Comparison of ENCODE assay signal across 9 mouse cellular contexts in genomic region chr13:81632720-81633415, GRCm38 (mm10). TPM values are rescaled to one million over a fixed set of nuclear protein-coding genes. Genes with fewer than 3 reads are reported as not detected.
DNase-seq lines count a peak whose midpoint lies in the region; ATAC-seq lines count a peak whose summit lies in the region.
"Had no signal": no experiment of that assay in that cellular context is flagged by ENCODE, and none has a peak within 500 bp of the region (broad histone marks: within the 10 kb centered on the region; RNA-seq: fewer than 3 reads in every experiment).

Gene Adgrv1 (minus strand): TSS chr13:81633154.

- peaks cover 34% of the 10 kb centered on the region for H3K27me3 ChIP-seq in limb, embryonic 13.5 days
- peaks cover 6% of the 10 kb centered on the region; the same call in 1 of the 2 replicates for H3K27me3 ChIP-seq in midbrain, embryonic 12.5 days
- H3K27me3 ChIP-seq in stomach, embryonic 15.5 days (replicated peaks), result peaks cover 6% of the 10 kb centered on the region; the same call in 1 of the 2 replicates

- H3K4me3 ChIP-seq in limb, embryonic 13.5 days, result peak within 1 kb of the TSS; percentile 48
- H3K4me3 ChIP-seq in midbrain, embryonic 12.5 days, result peak within 1 kb of the TSS; percentile 55
- H3K4me3 ChIP-seq in stomach, embryonic 15.5 days (replicated peaks), result peak within 1 kb of the TSS; percentile 39

- H3K9me3 ChIP-seq in limb, embryonic 13.5 days, result no peaks in the 10 kb centered on the region
- no peaks in the 10 kb centered on the region for H3K9me3 ChIP-seq in midbrain, embryonic 12.5 days
- no peaks in the 10 kb centered on the region for H3K9me3 ChIP-seq in stomach, embryonic 15.5 days

- 1% methylated on average over 42 of the region's 42 CpGs for WGBS in limb, embryonic 13.5 days
- WGBS in midbrain, embryonic 12.5 days, result under 1% methylated on average over 42 of the region's 42 CpGs
- under 1% methylated on average over 42 of the region's 42 CpGs for WGBS in stomach, embryonic 15.5 days

- peak; percentile 95 for ATAC-seq in limb, embryonic 13.5 days (ENCODE audit: low FRiP score, low read depth)
- peak; percentile 98 for ATAC-seq in midbrain, embryonic 12.5 days (ENCODE audit: low FRiP score, low read depth)
- peak; percentile 97 for ATAC-seq in stomach, embryonic 15.5 days (ENCODE audit: insufficient read depth, low FRiP score, low read depth)

- peaks cover 16% of the 10 kb centered on the region for H3K4me1 ChIP-seq in limb, embryonic 13.5 days
- peaks cover 38% of the 10 kb centered on the region for H3K4me1 ChIP-seq in midbrain, embryonic 12.5 days
- H3K4me1 ChIP-seq in stomach, embryonic 15.5 days, result peaks cover 8% of the 10 kb centered on the region; the same call in 1 of the 2 replicates

- no peak within 1 kb of the TSS for H3K27ac ChIP-seq in limb, embryonic 13.5 days
- H3K27ac ChIP-seq in midbrain, embryonic 12.5 days (replicated peaks), result peak within 1 kb of the TSS; percentile 60
- H3K27ac ChIP-seq in stomach, embryonic 15.5 days, result no peak within 1 kb of the TSS

- no peaks in the 10 kb centered on the region for H3K36me3 ChIP-seq in limb, embryonic 13.5 days
- no peaks in the 10 kb centered on the region for H3K36me3 ChIP-seq in midbrain, embryonic 12.5 days
- H3K36me3 ChIP-seq in stomach, embryonic 15.5 days, result no peaks in the 10 kb centered on the region

- peak within 1 kb of the TSS; percentile 80 for H3K4me2 ChIP-seq in limb, embryonic 13.5 days (replicated peaks)
- peak within 1 kb of the TSS; percentile 78 for H3K4me2 ChIP-seq in midbrain, embryonic 12.5 days (replicated peaks)
- H3K4me2 ChIP-seq in stomach, embryonic 15.5 days, result peak within 1 kb of the TSS; percentile 73

- peak within 1 kb of the TSS; percentile 56 for H3K9ac ChIP-seq in limb, embryonic 13.5 days
- peak within 1 kb of the TSS; percentile 73 for H3K9ac ChIP-seq in midbrain, embryonic 12.5 days (replicated peaks)
- no peak within 1 kb of the TSS for H3K9ac ChIP-seq in stomach, embryonic 15.5 days

- DNase-seq in adrenal gland, postnatal 36 days, result peak; percentile 83 to 89
- DNase-seq in embryo, embryonic 9.5 days (ENCODE audit: extremely low spot score), result peak; percentile 93
- peak; percentile 6 for DNase-seq in heart, adult 8-10 months (ENCODE audit: low spot score)
- peak; percentile 74 to 82 for DNase-seq in kidney, adult 8-10 months
- DNase-seq in thymus, postnatal 14 days, result no peak

RNA-seq across cellular contexts. Expression of gene Adgrv1, which starts in this region (rescaled TPM):
- 1 to 10 TPM; 1.4 to 3.6 TPM for total RNA-seq in adrenal gland, postnatal 36 days (2021)
- under 1 TPM; 0.05 to 0.38 (median 0.30) TPM for total RNA-seq in heart, adult 8-10 months (2022)
- 0.89 TPM in 2 replicates for polyA plus RNA-seq in limb, embryonic 13.5 days (2015; fragmentation: Nextera tagmentation; extraction: Ambion mirVana)
- 38.5 and 50.2 TPM in 2 replicates for polyA plus RNA-seq in midbrain, embryonic 12.5 days (2016; fragmentation: Nextera tagmentation; extraction: Ambion mirVana)
- 1.1 and 1.4 TPM in 2 replicates for polyA plus RNA-seq in stomach, embryonic 15.5 days (2015; fragmentation: Nextera tagmentation; extraction: Ambion mirVana)
- total RNA-seq: gastrocnemius, postnatal 36 days had no signal

Comparison
In these comparisons a context has a peak if more than half of its experiments do, and no peak if none do; other contexts are left out.
1. RNA of gene Adgrv1 (polyA plus RNA-seq): 38.5 to 50.2 TPM in midbrain, embryonic 12.5 days; 1.1 to 1.4 TPM in stomach, embryonic 15.5 days and 0.89 TPM in limb, embryonic 13.5 days; every median in the first group is over 10 times any median in the second.
2. Peak in DNase-seq in heart, adult 8-10 months; RNA of the gene not detected or under 1 TPM.
3. Peak in ATAC-seq, H3K4me3 ChIP-seq, H3K9ac ChIP-seq and H3K4me2 ChIP-seq in limb, embryonic 13.5 days; RNA of the gene not detected or under 1 TPM.
4. Peak in every context shown above with its lines, with median percentiles within 50 percentile points of each other: ATAC-seq, H3K4me2 ChIP-seq and H3K4me3 ChIP-seq.